Mouse (Mus musculus) myocyte (in vitro differentiated cells): ENCODE results near the gene Acss1.

Experiments used
- MAX ChIP-seq: IDR thresholded peaks from one replicate; pipeline ENCODE4 v1.6.1; 2011; ENCODE audit warnings: low read depth, mild to moderate bottlenecking, control low read depth
- MYOG ChIP-seq, 3 experiments: IDR thresholded peaks; one replicate each; pipeline ENCODE4 v1.6.1; 2011; ENCODE audit warnings: control low read depth in 2 of 3, low read depth in 2 of 3, mild to moderate bottlenecking in 2 of 3; ENCODE audit not compliant: insufficient read length in 2 of 3, control insufficient read depth in 1 of 3, insufficient read depth in 1 of 3
- POLR2A ChIP-seq: IDR thresholded peaks from one replicate; pipeline ENCODE4 v1.6.1; 2011; ENCODE audit warnings: low read depth, mild to moderate bottlenecking, control low read depth, moderate library complexity; ENCODE audit not compliant: insufficient read length
- POLR2AphosphoS2 ChIP-seq: IDR thresholded peaks from one replicate; pipeline ENCODE4 v1.6.1; 2011; ENCODE audit warnings: low read depth, control low read depth; ENCODE audit not compliant: insufficient read length
- USF1 ChIP-seq: IDR thresholded peaks from one replicate; pipeline ENCODE4 v1.6.1; 2011; ENCODE audit warnings: low read depth, mild to moderate bottlenecking, control low read depth, moderate library complexity

DNA sequence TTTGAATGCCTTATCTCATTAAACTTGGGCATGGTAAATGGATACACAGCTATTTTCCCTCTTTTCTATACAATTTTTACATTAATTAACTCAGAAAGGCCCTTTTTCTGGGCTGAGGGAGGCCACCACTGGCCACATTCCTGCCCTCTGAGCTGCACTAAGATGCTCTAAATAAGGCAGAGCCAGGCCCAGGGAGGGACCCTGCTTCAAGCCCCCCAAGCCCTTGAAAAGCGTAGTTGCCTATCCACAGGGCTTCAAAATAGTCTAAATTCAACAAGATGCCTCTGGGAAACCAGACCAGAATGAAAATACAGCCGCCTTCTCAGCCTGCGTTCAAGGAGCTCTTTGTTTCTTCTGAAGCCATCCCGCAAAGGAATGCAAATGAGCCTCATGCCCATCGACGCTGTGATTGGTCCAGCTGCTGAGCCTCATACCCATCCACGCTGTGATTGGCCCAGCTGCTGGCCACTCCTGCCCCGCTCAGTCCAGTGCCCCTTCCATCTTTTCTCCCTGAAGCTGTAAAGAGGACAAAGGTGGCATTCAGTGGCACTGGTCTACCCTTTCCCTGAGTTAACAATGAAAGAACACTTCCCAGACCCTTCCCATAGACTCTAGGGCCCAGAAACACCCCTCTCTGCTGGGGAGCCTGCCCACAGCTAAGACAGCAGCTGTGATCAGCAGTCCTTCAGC is 24.4 kb downstream of the Acss1 start:
- no peak for TF ChIP-seq POLR2AphosphoS2
- TF ChIP-seq POLR2A: no peak
- TF ChIP-seq MAX: no peak
- no peak for TF ChIP-seq USF1
- no peak for TF ChIP-seq MYOG (IDR thresholded peaks at IDR 0.05; ENCODE audit: control insufficient read depth in 1 of 3, insufficient read depth in 1 of 3, insufficient read length in 2 of 3, low read depth in 2 of 3)
